Mouse (Mus musculus): ENCODE measurements at regions not wholly inside any gene's neighbourhood (a gene's known extent, or its start where the extent isn't known, plus 50 kb on each side); places are given as distances from the start of the nearest gene placed in this dataset.

DNA sequence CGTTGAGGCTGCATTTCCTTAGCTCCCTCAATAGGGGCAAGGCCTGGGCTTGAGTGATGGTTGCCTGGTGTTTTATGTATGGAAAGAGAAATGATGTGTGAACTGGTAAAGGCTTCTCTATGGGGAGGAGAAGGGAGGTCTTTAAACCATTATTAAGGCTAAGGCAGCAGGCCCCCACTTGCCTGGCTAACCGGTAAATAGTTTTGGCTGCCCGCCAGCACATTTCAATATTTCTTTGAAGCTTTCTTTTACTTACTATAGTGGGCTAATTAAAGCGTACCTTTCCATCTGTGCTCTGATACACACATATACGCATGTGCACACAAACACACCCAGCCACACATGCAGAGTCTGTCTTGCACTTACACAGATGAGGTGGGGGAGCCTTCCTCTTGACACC lies 123.9 kb upstream of the Slc35b3 start:
- ATAC-seq = no peak

DNA sequence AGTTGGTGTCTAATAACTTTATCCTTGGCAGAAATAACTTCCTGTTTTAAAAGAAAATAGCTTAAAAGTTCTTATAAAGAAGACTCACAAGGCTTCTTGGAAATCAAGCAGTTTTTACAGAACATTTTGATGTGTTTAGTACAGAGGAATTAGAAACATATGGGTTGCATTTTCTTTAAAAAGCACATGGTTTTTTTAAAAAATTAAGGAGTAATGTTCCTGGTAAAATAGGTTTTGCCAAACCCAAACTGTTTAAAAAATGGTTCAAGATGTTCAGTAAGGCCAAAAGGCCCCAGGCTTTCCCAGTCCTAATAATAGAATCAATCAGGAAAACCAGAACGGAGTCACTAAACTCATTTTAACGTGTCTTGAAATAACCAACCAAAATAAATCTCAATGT lies 113.5 kb upstream of the Slc35b3 start:
- ATAC-seq = no peak

- ATAC-seq = no peak
Measured at GRCm38 (mm10) chr13:39032263-39032662, 71.6 kb upstream of the Slc35b3 start.

GRCm38 (mm10) chr13:39020168-39020567 lies 59.5 kb upstream of the Slc35b3 start:
- ATAC-seq = no peak

DNA sequence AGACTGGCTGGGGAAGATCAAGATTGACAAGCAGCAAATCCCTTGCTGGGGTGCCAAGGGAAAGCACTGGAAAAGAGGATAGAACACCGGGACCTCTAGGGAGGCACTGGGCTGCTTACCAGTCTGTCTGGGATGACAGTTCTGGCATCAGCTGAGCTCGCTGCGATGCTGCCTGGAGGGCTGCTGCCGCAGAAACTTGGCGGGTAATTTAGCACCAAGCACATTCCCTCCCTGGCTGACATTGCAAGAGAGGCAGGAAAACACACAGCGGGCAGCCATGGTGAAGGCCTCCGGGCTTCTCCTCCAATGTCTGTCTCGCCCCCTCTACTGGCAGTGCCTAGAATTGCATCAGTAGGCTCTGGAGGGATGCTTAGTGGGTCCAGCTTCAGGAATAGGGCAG lies 51.0 kb upstream of the Slc35b3 start:
- ATAC-seq = peak; percentile 68

All from inflammation-experienced regulatory T-cells, adult 6 months (primary cell).